Mouse (Mus musculus): ENCODE results near the gene Otof. TPM values are rescaled to one million over a fixed set of nuclear protein-coding genes. Genes with fewer than 3 reads are reported as not detected.

The Otof gene
- polyA plus RNA-seq, 1 experiment = 0.05 TPM

GRCm38 (mm10) chr5:30411524-30411923 is 50.2 kb downstream of the Otof start:
- H3K4me3 ChIP-seq (ENCODE audit: insufficient read depth, low read depth, low read length) = no peak overlapping the region
- no peaks in the 10 kb centered on the region for H3K4me1 ChIP-seq (ENCODE audit: control insufficient read depth, insufficient read depth, low read length)
- peak; percentile 58 for DNase-seq
- no peaks in the 10 kb centered on the region for H3K36me3 ChIP-seq (ENCODE audit: control insufficient read depth, insufficient read depth, low read length)
- TF ChIP-seq CTCF (conservative IDR thresholded peaks at IDR 0.05; ENCODE audit: insufficient read depth, insufficient read length, low read depth, low read length) = no peak
- no peak for TF ChIP-seq POLR2A (IDR thresholded peaks at IDR 0.05; ENCODE audit: low read depth, low read length)
- WGBS = 56% methylated on average over 10 of the region's 10 CpGs
- no peaks in the 10 kb centered on the region for H3K27me3 ChIP-seq (replicated peaks; ENCODE audit: control insufficient read depth, insufficient read depth, low read length)
- H3K27ac ChIP-seq (ENCODE audit: insufficient read depth, low read depth, low read length) = no peak overlapping the region

DNA sequence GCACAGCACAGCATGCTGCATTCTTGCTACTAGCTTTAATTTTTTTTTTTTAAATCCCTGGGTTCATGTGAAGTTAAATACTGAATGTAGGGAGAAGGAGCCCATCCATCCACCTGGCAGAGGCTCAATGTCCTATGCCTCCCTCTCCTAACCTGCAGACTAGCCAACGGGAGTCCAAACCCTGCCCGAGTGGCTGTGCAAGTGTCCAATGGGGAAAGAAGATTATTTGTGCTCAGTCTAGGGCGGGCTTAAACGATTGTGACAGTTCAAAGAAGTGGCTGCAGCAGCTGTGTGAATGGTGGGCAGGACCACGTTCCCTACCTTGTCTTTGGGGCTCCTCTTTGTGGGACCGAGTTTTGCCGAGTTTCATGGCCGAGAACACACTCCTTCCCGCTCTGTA is 54.9 kb downstream of the Otof start:
- no peak overlapping the region for H3K27ac ChIP-seq (ENCODE audit: insufficient read depth, low read depth, low read length)
- no peak overlapping the region for H3K4me3 ChIP-seq (ENCODE audit: insufficient read depth, low read depth, low read length)
- TF ChIP-seq CTCF (conservative IDR thresholded peaks at IDR 0.05; ENCODE audit: insufficient read depth, insufficient read length, low read depth, low read length) (no peak), POLR2A (IDR thresholded peaks at IDR 0.05; ENCODE audit: low read depth, low read length) (no peak)
- H3K36me3 ChIP-seq (ENCODE audit: control insufficient read depth, insufficient read depth, low read length) = no peaks in the 10 kb centered on the region
- no peaks in the 10 kb centered on the region for H3K27me3 ChIP-seq (replicated peaks; ENCODE audit: control insufficient read depth, insufficient read depth, low read length)
- no peaks in the 10 kb centered on the region for H3K4me1 ChIP-seq (ENCODE audit: control insufficient read depth, insufficient read depth, low read length)
- DNase-seq = no peak
- 29% methylated on average over 9 of the region's 9 CpGs for WGBS

DNA sequence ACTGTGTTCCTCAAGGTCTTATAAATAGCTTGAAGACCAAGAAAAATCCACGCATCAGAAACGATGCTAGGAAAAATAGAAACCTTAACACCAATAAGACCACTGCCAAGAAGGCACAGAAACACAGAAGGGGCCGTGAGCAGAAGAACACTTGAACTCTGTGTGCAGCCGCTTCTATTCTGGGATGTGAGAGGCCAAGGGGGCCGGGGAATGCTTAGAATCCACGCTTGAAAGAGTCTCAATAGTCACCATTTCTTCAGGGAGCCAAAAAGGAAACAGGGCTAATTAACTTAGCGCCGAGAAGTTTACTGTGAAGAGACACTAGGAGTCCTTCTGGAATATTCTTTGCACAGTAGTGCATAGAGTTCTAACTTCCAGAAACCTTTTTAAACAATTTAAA is 60.6 kb downstream of the Otof start:
- Histone ChIP-seq H3K36me3 (ENCODE audit: control insufficient read depth, insufficient read depth, low read length) (no peaks in the 10 kb centered on the region), H3K4me1 (ENCODE audit: control insufficient read depth, insufficient read depth, low read length) (no peaks in the 10 kb centered on the region), H3K27me3 (replicated peaks; ENCODE audit: control insufficient read depth, insufficient read depth, low read length) (no peaks in the 10 kb centered on the region), H3K4me3 (ENCODE audit: insufficient read depth, low read depth, low read length) (no peak overlapping the region), H3K27ac (ENCODE audit: insufficient read depth, low read depth, low read length) (no peak overlapping the region)
- WGBS = 26% methylated on average over 8 of the region's 8 CpGs
- no peak for DNase-seq
- TF ChIP-seq CTCF (conservative IDR thresholded peaks at IDR 0.05; ENCODE audit: insufficient read depth, insufficient read length, low read depth, low read length) (no peak), POLR2A (IDR thresholded peaks at IDR 0.05; ENCODE audit: low read depth, low read length) (no peak)

DNA sequence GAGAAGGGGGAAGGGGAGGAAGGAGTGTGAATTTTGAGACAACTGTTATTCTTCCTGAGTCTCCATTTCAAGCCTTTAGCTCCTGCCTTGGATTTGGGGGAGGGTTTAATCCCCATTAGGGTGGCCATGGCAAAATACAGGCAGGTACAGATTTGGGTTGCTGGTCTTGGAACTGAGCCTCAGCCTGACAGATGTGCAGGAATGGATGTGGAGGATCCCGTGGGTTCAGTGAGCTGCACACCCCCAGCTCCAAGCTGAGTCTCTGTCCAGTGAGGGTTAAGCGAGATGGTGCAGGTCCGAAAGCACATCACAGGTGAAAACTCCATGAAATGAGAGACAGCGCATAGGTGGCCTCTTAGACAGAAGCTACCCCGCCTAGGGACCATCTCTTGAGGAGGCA is 61.2 kb downstream of the Otof start:
- Histone ChIP-seq H3K36me3 (ENCODE audit: control insufficient read depth, insufficient read depth, low read length) (no peaks in the 10 kb centered on the region), H3K27me3 (replicated peaks; ENCODE audit: control insufficient read depth, insufficient read depth, low read length) (no peaks in the 10 kb centered on the region), H3K4me1 (ENCODE audit: control insufficient read depth, insufficient read depth, low read length) (no peaks in the 10 kb centered on the region), H3K4me3 (ENCODE audit: insufficient read depth, low read depth, low read length) (no peak overlapping the region), H3K27ac (ENCODE audit: insufficient read depth, low read depth, low read length) (no peak overlapping the region)
- 82% methylated on average over 5 of the region's 5 CpGs for WGBS
- no peak for DNase-seq
- TF ChIP-seq CTCF (conservative IDR thresholded peaks at IDR 0.05; ENCODE audit: insufficient read depth, insufficient read length, low read depth, low read length) = no peak
- TF ChIP-seq POLR2A (IDR thresholded peaks at IDR 0.05; ENCODE audit: low read depth, low read length) = no peak

- WGBS = 28% methylated on average over 7 of the region's 7 CpGs
- DNase-seq = peak; percentile 61
- Histone ChIP-seq H3K4me1 (ENCODE audit: control insufficient read depth, insufficient read depth, low read length) (no peaks in the 10 kb centered on the region), H3K36me3 (ENCODE audit: control insufficient read depth, insufficient read depth, low read length) (no peaks in the 10 kb centered on the region), H3K4me3 (ENCODE audit: insufficient read depth, low read depth, low read length) (no peak overlapping the region), H3K27ac (ENCODE audit: insufficient read depth, low read depth, low read length) (no peak overlapping the region), H3K27me3 (replicated peaks; ENCODE audit: control insufficient read depth, insufficient read depth, low read length) (no peaks in the 10 kb centered on the region)
- TF ChIP-seq POLR2A (IDR thresholded peaks at IDR 0.05; ENCODE audit: low read depth, low read length) (no peak), CTCF (conservative IDR thresholded peaks at IDR 0.05; ENCODE audit: insufficient read depth, insufficient read length, low read depth, low read length) (peak; percentile 93)
Observed at GRCm38 (mm10) chr5:30391473-30391872, 70.3 kb downstream of the Otof start.

GRCm38 (mm10) chr5:30389836-30390235 is 71.9 kb downstream of the Otof start:
- Histone ChIP-seq H3K4me3 (ENCODE audit: insufficient read depth, low read depth, low read length) (no peak overlapping the region), H3K36me3 (ENCODE audit: control insufficient read depth, insufficient read depth, low read length) (no peaks in the 10 kb centered on the region), H3K27me3 (replicated peaks; ENCODE audit: control insufficient read depth, insufficient read depth, low read length) (no peaks in the 10 kb centered on the region), H3K4me1 (ENCODE audit: control insufficient read depth, insufficient read depth, low read length) (no peaks in the 10 kb centered on the region), H3K27ac (ENCODE audit: insufficient read depth, low read depth, low read length) (no peak overlapping the region)
- no peak for TF ChIP-seq POLR2A (IDR thresholded peaks at IDR 0.05; ENCODE audit: low read depth, low read length)
- TF ChIP-seq CTCF (conservative IDR thresholded peaks at IDR 0.05; ENCODE audit: insufficient read depth, insufficient read length, low read depth, low read length) = no peak
- no peak for DNase-seq
- 86% methylated on average over 5 of the region's 5 CpGs for WGBS

GRCm38 (mm10) chr5:30387726-30388125 is 74.0 kb downstream of the Otof start:
- no peak for DNase-seq
- TF ChIP-seq POLR2A (IDR thresholded peaks at IDR 0.05; ENCODE audit: low read depth, low read length) (no peak), CTCF (conservative IDR thresholded peaks at IDR 0.05; ENCODE audit: insufficient read depth, insufficient read length, low read depth, low read length) (no peak)
- 82% methylated on average over 6 of the region's 6 CpGs for WGBS

DNA sequence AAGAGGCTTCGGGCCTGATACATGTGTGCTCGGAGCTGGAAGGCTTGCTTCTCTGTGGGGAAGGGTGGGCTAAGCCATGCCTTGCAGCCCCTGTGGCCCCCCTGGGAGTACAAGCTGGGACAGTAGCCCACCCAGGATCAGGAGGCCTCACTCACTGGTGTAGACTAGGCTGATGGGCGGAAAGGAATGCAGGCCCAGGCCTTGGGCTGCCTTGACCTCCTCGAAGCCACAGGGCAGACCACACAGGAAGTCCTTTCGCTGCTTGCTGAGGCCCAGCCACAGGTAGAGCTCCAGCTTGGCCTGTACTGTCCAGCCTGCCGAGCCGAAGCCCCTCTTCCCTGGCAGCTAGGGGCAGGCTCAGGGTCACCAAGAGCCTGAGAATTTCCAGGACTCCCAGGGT is 78.9 kb downstream of the Otof start:
- Histone ChIP-seq H3K4me3 (ENCODE audit: insufficient read depth, low read depth, low read length) (no peak overlapping the region), H3K27ac (ENCODE audit: insufficient read depth, low read depth, low read length) (no peak overlapping the region), H3K4me1 (ENCODE audit: control insufficient read depth, insufficient read depth, low read length) (no peaks in the 10 kb centered on the region), H3K36me3 (ENCODE audit: control insufficient read depth, insufficient read depth, low read length) (no peaks in the 10 kb centered on the region), H3K27me3 (replicated peaks; ENCODE audit: control insufficient read depth, insufficient read depth, low read length) (no peaks in the 10 kb centered on the region)
- DNase-seq = no peak
- TF ChIP-seq CTCF (conservative IDR thresholded peaks at IDR 0.05; ENCODE audit: insufficient read depth, insufficient read length, low read depth, low read length) = no peak
- TF ChIP-seq POLR2A (IDR thresholded peaks at IDR 0.05; ENCODE audit: low read depth, low read length) = no peak
- WGBS = 64% methylated on average over 7 of the region's 7 CpGs

More at GRCm38 (mm10) chr5:30387726-30388125, 74.0 kb downstream of the Otof start:
- Histone ChIP-seq H3K36me3 (ENCODE audit: control insufficient read depth, insufficient read depth, low read length) (no peaks in the 10 kb centered on the region), H3K27ac (ENCODE audit: insufficient read depth, low read depth, low read length) (no peak overlapping the region), H3K4me3 (ENCODE audit: insufficient read depth, low read depth, low read length) (no peak overlapping the region), H3K27me3 (replicated peaks; ENCODE audit: control insufficient read depth, insufficient read depth, low read length) (no peaks in the 10 kb centered on the region), H3K4me1 (ENCODE audit: control insufficient read depth, insufficient read depth, low read length) (no peaks in the 10 kb centered on the region)
